Mouse (Mus musculus) heart, adult 18-20 months (tissue): ENCODE results near the gene Tmem222. TPM values are rescaled to one million over a fixed set of nuclear protein-coding genes. Genes with fewer than 3 reads are reported as not detected.

Source experiments
- total RNA-seq, 2 experiments: library from RNA; stranded (reverse); gene quantifications; 2 replicates each; pipeline ENCODE4 v1.2.3; 2021

Tmem222 gene
- total RNA-seq, 2 experiments from 2014 or later: 32.7 to 34.6 TPM

Other genes starting within 250 kb of the Tmem222 start
- 10 to 100 TPM; 77.8 to 88.8 TPM for gene Wasf2, start 147.3 kb downstream of the Tmem222 start, total RNA-seq
- not detected for gene Cd164l2, start 65.7 kb downstream of the Tmem222 start, total RNA-seq
- gene Gpr3, start 65.3 kb downstream of the Tmem222 start, total RNA-seq: not detected
- 10 to 100 TPM; 22.5 to 30.1 TPM for gene Map3k6, start 37.0 kb downstream of the Tmem222 start, total RNA-seq
- gene Sytl1, start 14.7 kb downstream of the Tmem222 start, total RNA-seq: under 1 TPM; 0.22 to 0.72 TPM
- 10 to 100 TPM; 71.9 to 73.6 TPM for gene Wdtc1, start 75.7 kb upstream of the Tmem222 start, total RNA-seq
- gene Slc9a1, start 91.9 kb upstream of the Tmem222 start, total RNA-seq: 10 to 100 TPM; 17.6 to 19.6 TPM
- gene Tent5b, start 202.3 kb upstream of the Tmem222 start, total RNA-seq: 1 to 10 TPM; 2.0 to 3.5 TPM
- gene Trnp1, start 220.8 kb upstream of the Tmem222 start, total RNA-seq: 1 to 10 TPM; 2.4 to 2.8 TPM
- gene Kdf1, start 241.2 kb upstream of the Tmem222 start, total RNA-seq: not detected